Mouse (Mus musculus) CH12.LX (cell line): Measurements from ENCODE around the gene Rai14.

Experiments
- E2F4 ChIP-seq: IDR thresholded peaks from 2 replicates; pipeline ENCODE4 v1.6.1; 2011; ENCODE audit warnings: low read depth, low read length, improper control_type of control experiment; ENCODE audit not compliant: insufficient replicate concordance
- EP300 ChIP-seq: IDR thresholded peaks from 2 replicates; pipeline ENCODE4 v1.6.1; 2011; ENCODE audit warnings: low read length, improper control_type of control experiment
- GABPA ChIP-seq: IDR thresholded peaks from 2 replicates; pipeline ENCODE4 v1.6.1; 2012; ENCODE audit warnings: low read depth, low read length, improper control_type of control experiment, inconsistent platforms; ENCODE audit not compliant: insufficient replicate concordance
- MAFK ChIP-seq: IDR thresholded peaks from 2 replicates; pipeline ENCODE4 v1.6.1; 2011; ENCODE audit warnings: low read length, improper control_type of control experiment; ENCODE audit not compliant: insufficient replicate concordance

DNA sequence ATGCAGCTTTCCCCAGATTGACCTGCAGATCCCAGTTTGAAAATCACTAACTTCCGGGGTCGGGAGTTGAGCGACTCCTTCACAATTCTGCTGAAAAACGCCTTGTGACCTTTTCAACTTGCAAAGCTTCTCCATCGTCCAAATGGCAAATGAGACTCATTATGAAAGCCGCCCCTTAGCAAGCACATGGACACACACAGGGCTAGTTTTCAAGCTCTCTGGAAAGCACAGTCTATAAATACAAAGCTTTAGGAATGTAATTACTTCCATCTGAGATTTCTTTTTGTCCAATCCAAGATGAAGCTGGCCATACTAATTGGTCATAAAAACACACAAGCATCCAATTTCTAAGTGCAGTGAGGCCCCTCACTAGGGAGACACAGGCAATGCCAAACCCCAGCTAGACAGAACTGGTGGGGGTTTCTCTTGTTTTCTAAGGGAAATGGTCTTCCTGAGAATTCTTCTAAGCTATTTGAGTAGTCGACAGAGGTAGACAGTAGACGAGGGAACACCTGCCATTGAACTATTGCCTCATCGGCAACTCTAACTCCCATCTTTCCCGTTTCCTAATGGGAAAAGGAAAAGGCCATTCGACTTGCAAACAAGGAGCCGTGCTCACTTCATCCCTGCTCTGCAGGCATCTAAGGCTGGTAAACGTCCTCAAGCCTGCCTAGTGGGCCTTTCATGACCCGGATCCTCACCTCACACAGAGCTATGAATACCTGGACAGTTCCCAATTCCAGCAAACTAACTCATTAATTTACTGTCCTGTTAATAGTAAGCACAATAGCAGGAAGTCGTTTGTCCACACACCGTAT, 173.9 kb downstream of the Rai14 start:
- TF ChIP-seq E2F4 (no peak), EP300 (no peak), MAFK (no peak), GABPA (no peak)
